Mouse (Mus musculus) myocyte (in vitro differentiated cells): ENCODE measurements at regions not wholly inside any gene's neighbourhood (a gene's known extent, or its start where the extent isn't known, plus 50 kb on each side); places are given as distances from the start of the nearest gene placed in this dataset.

Experiments used
- H3K27me3 ChIP-seq: one replicate; pipeline ENCODE4 v1.6.1; 2011; ENCODE audit not compliant: control insufficient read depth, insufficient read depth, insufficient read length
- H3K36me3 ChIP-seq: one replicate; pipeline ENCODE4 v1.6.1; 2011; ENCODE audit not compliant: control insufficient read depth, insufficient read depth
- H3K4me2 ChIP-seq: one replicate; pipeline ENCODE4 v1.6.1; 2011; ENCODE audit warnings: low read depth, control low read depth
- H3K4me3 ChIP-seq: one replicate; pipeline ENCODE4 v1.5.1; 2011; ENCODE audit warnings: mild to moderate bottlenecking, control low read depth, moderate library complexity
- H3K79me2 ChIP-seq: one replicate; pipeline ENCODE4 v1.6.1; 2011; ENCODE audit not compliant: control insufficient read depth, insufficient read depth
- H3ac ChIP-seq: one replicate; pipeline ENCODE4 v1.6.1; 2011; ENCODE audit not compliant: control insufficient read depth, insufficient read length
- CEBPB ChIP-seq: IDR thresholded peaks from 2 replicates; pipeline ENCODE4 v1.6.1; 2011; ENCODE audit warnings: mild to moderate bottlenecking, moderate library complexity; ENCODE audit not compliant: poor library complexity, insufficient read depth, severe bottlenecking
- E2F4 ChIP-seq: IDR thresholded peaks from one replicate; pipeline ENCODE4 v1.6.1; 2011; ENCODE audit warnings: mild to moderate bottlenecking, control low read depth, moderate library complexity; ENCODE audit not compliant: insufficient read depth
- MAX ChIP-seq: IDR thresholded peaks from one replicate; pipeline ENCODE4 v1.6.1; 2011; ENCODE audit warnings: low read depth, mild to moderate bottlenecking, control low read depth
- MYOD1 ChIP-seq, 3 experiments: IDR thresholded peaks; one replicate each; pipeline ENCODE4 v1.6.1; 2011; ENCODE audit warnings: control low read depth in 2 of 3, low read depth in 2 of 3, mild to moderate bottlenecking in 2 of 3, moderate library complexity in 1 of 3; ENCODE audit not compliant: insufficient read length in 2 of 3, control insufficient read depth in 1 of 3
- MYOG ChIP-seq, 3 experiments: IDR thresholded peaks; one replicate each; pipeline ENCODE4 v1.6.1; 2011; ENCODE audit warnings: control low read depth in 2 of 3, low read depth in 2 of 3, mild to moderate bottlenecking in 2 of 3; ENCODE audit not compliant: insufficient read length in 2 of 3, control insufficient read depth in 1 of 3, insufficient read depth in 1 of 3
- POLR2A ChIP-seq: IDR thresholded peaks from one replicate; pipeline ENCODE4 v1.6.1; 2011; ENCODE audit warnings: low read depth, mild to moderate bottlenecking, control low read depth, moderate library complexity; ENCODE audit not compliant: insufficient read length
- POLR2AphosphoS2 ChIP-seq: IDR thresholded peaks from one replicate; pipeline ENCODE4 v1.6.1; 2011; ENCODE audit warnings: low read depth, control low read depth; ENCODE audit not compliant: insufficient read length
- REST ChIP-seq: IDR thresholded peaks from one replicate; pipeline ENCODE4 v1.6.1; 2011; ENCODE audit warnings: mild to moderate bottlenecking, control low read depth, moderate library complexity; ENCODE audit not compliant: insufficient read depth, insufficient read length
- SRF ChIP-seq: IDR thresholded peaks from one replicate; pipeline ENCODE4 v1.6.1; 2011; ENCODE audit warnings: low read depth; ENCODE audit not compliant: control insufficient read depth, insufficient read length
- TCF12 ChIP-seq: IDR thresholded peaks from one replicate; pipeline ENCODE4 v1.6.1; 2011; ENCODE audit warnings: mild to moderate bottlenecking, control low read depth; ENCODE audit not compliant: poor library complexity, insufficient read depth, severe bottlenecking
- TCF3 ChIP-seq: IDR thresholded peaks from one replicate; pipeline ENCODE4 v1.6.1; 2011; ENCODE audit warnings: low read depth, control low read depth; ENCODE audit not compliant: insufficient read length
- USF1 ChIP-seq: IDR thresholded peaks from one replicate; pipeline ENCODE4 v1.6.1; 2011; ENCODE audit warnings: low read depth, mild to moderate bottlenecking, control low read depth, moderate library complexity

- no peaks in the 10 kb centered on the region for H3K27me3 ChIP-seq
- no peaks in the 10 kb centered on the region for H3K36me3 ChIP-seq
- no peak overlapping the region for H3K4me3 ChIP-seq
- H3ac ChIP-seq: no peak overlapping the region
- no peak overlapping the region for H3K4me2 ChIP-seq
- TF ChIP-seq SRF (no peak), TCF3 (no peak), REST (no peak), MAX (no peak), MYOD1 (IDR thresholded peaks at IDR 0.05; ENCODE audit: control insufficient read depth in 1 of 3, insufficient read length in 2 of 3, low read depth in 2 of 3) (no peak), POLR2A (no peak), POLR2AphosphoS2 (no peak), E2F4 (no peak), TCF12 (no peak), CEBPB (no peak), USF1 (no peak), MYOG (IDR thresholded peaks at IDR 0.05; ENCODE audit: control insufficient read depth in 1 of 3, insufficient read depth in 1 of 3, insufficient read length in 2 of 3, low read depth in 2 of 3) (no peak)
- no peaks in the 10 kb centered on the region for H3K79me2 ChIP-seq
Measured at GRCm38 (mm10) chr4:82142391-82142790, 563.2 kb downstream of the Nfib start.

GRCm38 (mm10) chr4:82139806-82140205 is 565.7 kb downstream of the Nfib start:
- TF ChIP-seq POLR2A: no peak
- no peak for TF ChIP-seq SRF
- TF ChIP-seq CEBPB: no peak
- TF ChIP-seq MYOD1 (IDR thresholded peaks at IDR 0.05; ENCODE audit: control insufficient read depth in 1 of 3, insufficient read length in 2 of 3, low read depth in 2 of 3): no peak

GRCm38 (mm10) chr4:82139016-82139415 is 566.5 kb downstream of the Nfib start:
- H3K36me3 ChIP-seq: no peaks in the 10 kb centered on the region
- TF ChIP-seq E2F4: no peak
- no peak for TF ChIP-seq REST
- TF ChIP-seq TCF12: no peak
- TF ChIP-seq USF1: no peak
- no peak for TF ChIP-seq MAX
- TF ChIP-seq SRF: no peak
- no peak for TF ChIP-seq POLR2A
- no peak for TF ChIP-seq CEBPB
- no peak for TF ChIP-seq POLR2AphosphoS2
- no peak for TF ChIP-seq MYOG (IDR thresholded peaks at IDR 0.05; ENCODE audit: control insufficient read depth in 1 of 3, insufficient read depth in 1 of 3, insufficient read length in 2 of 3, low read depth in 2 of 3)
- no peak for TF ChIP-seq TCF3
- no peak for TF ChIP-seq MYOD1 (IDR thresholded peaks at IDR 0.05; ENCODE audit: control insufficient read depth in 1 of 3, insufficient read length in 2 of 3, low read depth in 2 of 3)
- H3K27me3 ChIP-seq: no peaks in the 10 kb centered on the region
- no peaks in the 10 kb centered on the region for H3K79me2 ChIP-seq
- no peak overlapping the region for H3K4me3 ChIP-seq
- no peak overlapping the region for H3K4me2 ChIP-seq
- no peak overlapping the region for H3ac ChIP-seq

More at GRCm38 (mm10) chr4:82139806-82140205, 565.7 kb downstream of the Nfib start:
- no peaks in the 10 kb centered on the region for H3K27me3 ChIP-seq
- H3K79me2 ChIP-seq: no peaks in the 10 kb centered on the region
- no peak overlapping the region for H3ac ChIP-seq
- H3K4me2 ChIP-seq: no peak overlapping the region
- H3K36me3 ChIP-seq: no peaks in the 10 kb centered on the region
- H3K4me3 ChIP-seq: no peak overlapping the region

- H3K4me2 ChIP-seq: no peak overlapping the region
- no peak overlapping the region for H3ac ChIP-seq
- no peaks in the 10 kb centered on the region for H3K79me2 ChIP-seq
- TF ChIP-seq MAX (no peak), MYOG (IDR thresholded peaks at IDR 0.05; ENCODE audit: control insufficient read depth in 1 of 3, insufficient read depth in 1 of 3, insufficient read length in 2 of 3, low read depth in 2 of 3) (no peak), TCF12 (no peak), CEBPB (no peak), E2F4 (no peak), POLR2A (no peak), POLR2AphosphoS2 (no peak), MYOD1 (IDR thresholded peaks at IDR 0.05; ENCODE audit: control insufficient read depth in 1 of 3, insufficient read length in 2 of 3, low read depth in 2 of 3) (no peak), REST (no peak), USF1 (no peak), SRF (no peak), TCF3 (no peak)
- no peak overlapping the region for H3K4me3 ChIP-seq
- H3K36me3 ChIP-seq: no peaks in the 10 kb centered on the region
- H3K27me3 ChIP-seq: no peaks in the 10 kb centered on the region
Measured at GRCm38 (mm10) chr4:82132851-82133250, 572.7 kb downstream of the Nfib start.

GRCm38 (mm10) chr4:82132326-82132725 is 573.2 kb downstream of the Nfib start:
- H3ac ChIP-seq: no peak overlapping the region
- no peaks in the 10 kb centered on the region for H3K27me3 ChIP-seq
- no peak overlapping the region for H3K4me2 ChIP-seq
- H3K79me2 ChIP-seq: no peaks in the 10 kb centered on the region
- no peaks in the 10 kb centered on the region for H3K36me3 ChIP-seq
- TF ChIP-seq E2F4 (no peak), POLR2A (no peak), USF1 (no peak), TCF12 (no peak), MYOG (IDR thresholded peaks at IDR 0.05; ENCODE audit: control insufficient read depth in 1 of 3, insufficient read depth in 1 of 3, insufficient read length in 2 of 3, low read depth in 2 of 3) (no peak), MAX (no peak), POLR2AphosphoS2 (no peak), REST (no peak), TCF3 (no peak), SRF (no peak), MYOD1 (IDR thresholded peaks at IDR 0.05; ENCODE audit: control insufficient read depth in 1 of 3, insufficient read length in 2 of 3, low read depth in 2 of 3) (no peak), CEBPB (no peak)
- H3K4me3 ChIP-seq: no peak overlapping the region
